Mouse (Mus musculus): ENCODE results near the gene Ndufs4.
"Not testable (repeated sequence)": the region's sequence is repeated elsewhere in the genome, so short reads cannot be mapped to it uniquely, and the experiment has no call there.

The Ndufs4 gene

GRCm38 (mm10) chr13:114319835-114320389 is 68.1 kb downstream of the Ndufs4 start:
- DNase-seq, result no peak

GRCm38 (mm10) chr13:114319136-114319535 is 68.9 kb downstream of the Ndufs4 start:
- no peak for DNase-seq

- DNase-seq, result no peak
Measured at GRCm38 (mm10) chr13:114315374-114315773, 72.7 kb downstream of the Ndufs4 start.

GRCm38 (mm10) chr13:114314953-114315352 is 73.1 kb downstream of the Ndufs4 start:
- DNase-seq, result no peak

GRCm38 (mm10) chr13:114310591-114310990 is 77.5 kb downstream of the Ndufs4 start:
- no peak for DNase-seq

- no peak for DNase-seq
Measured at GRCm38 (mm10) chr13:114304684-114305083, 83.4 kb downstream of the Ndufs4 start.

GRCm38 (mm10) chr13:114303466-114304175 is 84.4 kb downstream of the Ndufs4 start:
- no peak for DNase-seq

- DNase-seq, result no peak
Measured at GRCm38 (mm10) chr13:114297761-114298160, 90.3 kb downstream of the Ndufs4 start.

GRCm38 (mm10) chr13:114296556-114296955 is 91.5 kb downstream of the Ndufs4 start:
- no peak for DNase-seq

- no peak for DNase-seq
Measured at GRCm38 (mm10) chr13:114289411-114289810, 98.6 kb downstream of the Ndufs4 start.

GRCm38 (mm10) chr13:114288511-114288910 is 99.5 kb downstream of the Ndufs4 start:
- DNase-seq, result no peak

GRCm38 (mm10) chr13:114278690-114279089 is 109.4 kb downstream of the Ndufs4 start:
- not testable (repeated sequence) for DNase-seq

GRCm38 (mm10) chr13:114277277-114277676 is 110.8 kb downstream of the Ndufs4 start:
- no peak for DNase-seq

- DNase-seq, result no peak
Measured at GRCm38 (mm10) chr13:114271410-114272105, 116.5 kb downstream of the Ndufs4 start.

- no peak for DNase-seq
Measured at GRCm38 (mm10) chr13:114267741-114268140, 120.3 kb downstream of the Ndufs4 start.

GRCm38 (mm10) chr13:114260486-114261205 is 127.4 kb downstream of the Ndufs4 start:
- no peak for DNase-seq

- DNase-seq, result no peak
Measured at GRCm38 (mm10) chr13:114254697-114255096, 133.4 kb downstream of the Ndufs4 start.
